Mouse (Mus musculus): Measurements from ENCODE around the gene Tcf7l2.

Tcf7l2 gene

DNA sequence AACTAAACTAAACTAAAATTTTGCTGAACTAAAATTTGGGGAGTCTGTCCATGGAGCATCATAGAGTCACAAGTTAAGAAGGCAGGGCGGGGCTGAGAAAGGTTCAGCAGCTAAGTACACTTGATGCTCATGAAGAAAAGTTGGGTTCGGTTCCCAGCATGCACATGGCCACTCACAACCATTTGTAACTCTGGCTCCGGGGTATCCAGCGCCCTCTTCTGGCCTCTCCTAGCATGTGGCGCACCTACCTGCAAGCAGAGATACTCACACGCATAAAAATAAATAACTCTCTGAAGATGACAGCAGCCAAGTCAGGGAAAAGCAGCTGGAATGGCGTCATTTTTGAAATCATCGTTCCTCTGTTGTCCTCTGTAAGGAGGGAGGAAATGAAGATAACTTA is 171.2 kb downstream of the Tcf7l2 start:
- no peak for DNase-seq (ENCODE audit: low read depth)

DNA sequence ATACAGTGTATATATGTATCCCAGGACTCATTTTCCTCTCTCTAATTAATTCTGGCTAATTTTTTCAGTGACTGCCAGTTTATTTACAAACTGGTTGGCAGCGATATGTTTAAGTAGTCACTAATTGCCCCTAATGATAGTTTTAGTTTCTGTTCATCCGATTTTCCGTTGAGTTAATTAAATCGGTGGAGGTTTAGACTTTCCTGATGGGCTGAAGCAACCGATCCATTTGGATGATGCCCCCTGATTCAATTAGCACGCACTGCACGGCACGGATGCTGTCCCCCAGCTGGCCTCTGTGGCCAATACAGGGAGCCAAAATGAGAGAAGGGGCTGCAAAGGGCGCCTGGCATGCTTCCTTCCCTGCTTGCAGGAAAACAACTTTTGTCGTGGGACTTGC is 172.0 kb downstream of the Tcf7l2 start:
- no peak for DNase-seq (ENCODE audit: low read depth)

DNA sequence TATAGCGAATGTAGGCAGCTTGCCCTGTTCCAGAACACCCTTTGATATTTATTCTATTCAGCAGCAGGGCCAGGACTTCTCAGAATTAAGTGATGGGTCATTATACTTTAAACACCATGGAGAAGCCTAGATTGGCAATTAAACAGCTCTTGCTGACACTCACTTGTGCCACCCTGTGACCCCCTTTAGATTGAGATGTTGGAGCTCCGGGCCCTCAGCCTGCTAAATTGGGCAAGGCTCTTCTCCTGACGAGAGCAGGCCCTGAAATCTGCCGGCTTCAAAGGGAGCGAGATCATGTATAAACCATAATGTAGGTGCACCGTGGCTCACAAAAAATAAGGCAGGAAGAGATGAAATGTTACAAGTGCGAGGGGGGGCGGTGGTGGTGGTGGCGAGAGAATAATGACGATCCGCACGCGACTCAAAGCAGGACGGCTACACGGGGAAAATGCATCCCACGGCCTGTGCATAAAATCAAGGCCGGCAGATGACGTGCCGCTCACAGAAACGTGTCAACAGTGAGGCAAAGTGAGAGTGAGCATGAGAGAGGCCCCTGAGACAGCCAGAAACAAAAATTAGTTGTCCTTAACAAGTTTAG is 173.1 kb downstream of the Tcf7l2 start:
- no peak for DNase-seq (ENCODE audit: low read depth)

- DNase-seq (ENCODE audit: low read depth) = no peak
Observed at GRCm38 (mm10) chr19:55915506-55915905, 173.9 kb downstream of the Tcf7l2 start.

- no peak for DNase-seq (ENCODE audit: low read depth)
Observed at GRCm38 (mm10) chr19:55916211-55916610, 174.6 kb downstream of the Tcf7l2 start.

- no peak for DNase-seq (ENCODE audit: low read depth)
Observed at GRCm38 (mm10) chr19:55923789-55924426, 182.3 kb downstream of the Tcf7l2 start.

DNA sequence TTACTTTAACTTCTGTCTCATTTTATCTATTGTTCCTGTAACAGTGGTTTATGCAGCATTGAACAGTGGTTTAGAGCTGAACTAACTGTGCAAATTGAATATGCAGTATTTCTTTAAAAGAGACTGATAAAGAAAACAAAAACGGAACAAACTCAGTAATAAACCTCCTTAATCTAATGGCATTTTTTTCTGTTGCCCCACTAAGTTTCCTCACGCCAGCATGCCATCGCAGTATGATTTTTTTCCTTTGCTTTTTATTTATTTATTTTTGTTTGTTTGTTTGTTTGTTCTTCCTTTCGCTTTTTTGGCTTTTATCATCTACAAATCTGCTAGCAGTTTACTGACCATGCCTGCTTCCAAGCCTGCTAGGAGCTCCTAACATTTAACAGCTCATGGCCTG is 183.2 kb downstream of the Tcf7l2 start:
- no peak for DNase-seq (ENCODE audit: low read depth)

DNA sequence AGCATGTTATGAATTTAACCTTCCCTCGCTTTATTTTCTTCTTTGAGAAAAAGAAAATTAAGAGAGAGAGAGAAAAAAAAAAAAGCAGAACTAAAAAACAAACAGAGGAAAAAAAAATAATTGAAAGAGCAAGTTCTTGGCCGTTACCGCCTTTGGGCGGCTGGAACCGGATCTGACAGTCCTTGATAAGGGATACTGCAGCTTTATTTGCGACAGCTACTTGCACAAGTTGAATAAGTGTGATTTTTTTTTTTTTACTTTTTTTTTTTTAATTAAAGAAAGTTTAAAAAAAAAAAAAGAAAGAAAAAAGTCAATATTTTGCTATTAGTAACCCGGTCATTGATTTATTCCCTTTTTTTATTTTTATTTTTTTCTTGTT is 183.8 kb downstream of the Tcf7l2 start:
- no peak for DNase-seq (ENCODE audit: low read depth)

GRCm38 (mm10) chr19:55925804-55926521 is 184.3 kb downstream of the Tcf7l2 start:
- DNase-seq (ENCODE audit: low read depth) = no peak

GRCm38 (mm10) chr19:55926858-55927673 is 185.4 kb downstream of the Tcf7l2 start:
- no peak for DNase-seq (ENCODE audit: low read depth)

GRCm38 (mm10) chr19:55927674-55928061 is 186.0 kb downstream of the Tcf7l2 start:
- DNase-seq (ENCODE audit: low read depth) = no peak

GRCm38 (mm10) chr19:55928674-55929073 is 187.1 kb downstream of the Tcf7l2 start:
- no peak for DNase-seq (ENCODE audit: low read depth)

DNA sequence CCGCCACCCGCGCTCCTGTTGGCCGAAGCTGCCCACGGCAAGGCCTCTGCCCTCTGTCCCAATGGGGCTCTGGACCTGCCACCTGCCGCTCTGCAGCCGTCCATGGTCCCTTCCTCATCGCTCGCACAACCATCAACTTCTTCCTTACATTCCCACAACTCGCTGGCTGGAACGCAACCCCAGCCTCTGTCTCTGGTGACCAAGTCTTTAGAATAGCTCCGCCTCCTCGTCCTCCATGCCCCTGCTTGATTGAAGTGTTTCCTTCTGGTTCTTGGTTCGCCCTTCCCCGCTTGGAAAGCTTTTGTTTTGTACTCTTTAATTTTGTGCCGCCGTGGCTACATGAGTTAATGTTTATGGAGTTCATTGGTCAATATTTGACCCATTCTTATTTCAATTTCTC is 190.0 kb downstream of the Tcf7l2 start:
- no peak for DNase-seq (ENCODE audit: low read depth)

GRCm38 (mm10) chr19:55933947-55934729 is 192.5 kb downstream of the Tcf7l2 start:
- no peak for DNase-seq (ENCODE audit: low read depth)

DNA sequence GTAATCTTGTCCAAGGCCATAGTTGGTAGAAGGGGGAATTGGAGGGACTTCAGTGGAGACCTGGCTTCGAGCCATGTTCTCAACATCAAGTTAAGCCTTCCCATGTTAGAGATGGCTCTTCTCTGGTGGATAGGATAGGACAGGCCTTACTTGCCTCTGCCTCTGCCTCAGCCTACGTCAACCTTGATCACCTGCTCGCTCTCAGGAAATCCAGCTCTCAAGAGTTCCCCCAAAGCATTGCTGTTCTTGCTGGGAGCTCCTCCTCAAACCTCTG is 193.0 kb downstream of the Tcf7l2 start:
- DNase-seq (ENCODE audit: low read depth) = no peak

- DNase-seq (ENCODE audit: low read depth) = no peak
Observed at GRCm38 (mm10) chr19:55937026-55937425, 195.4 kb downstream of the Tcf7l2 start.

GRCm38 (mm10) chr19:55938254-55939046 is 196.8 kb downstream of the Tcf7l2 start:
- no peak for DNase-seq (ENCODE audit: low read depth)

GRCm38 (mm10) chr19:55939090-55939489 is 197.5 kb downstream of the Tcf7l2 start:
- no peak for DNase-seq (ENCODE audit: low read depth)

GRCm38 (mm10) chr19:55939719-55940118 is 198.1 kb downstream of the Tcf7l2 start:
- no peak for DNase-seq (ENCODE audit: low read depth)

DNA sequence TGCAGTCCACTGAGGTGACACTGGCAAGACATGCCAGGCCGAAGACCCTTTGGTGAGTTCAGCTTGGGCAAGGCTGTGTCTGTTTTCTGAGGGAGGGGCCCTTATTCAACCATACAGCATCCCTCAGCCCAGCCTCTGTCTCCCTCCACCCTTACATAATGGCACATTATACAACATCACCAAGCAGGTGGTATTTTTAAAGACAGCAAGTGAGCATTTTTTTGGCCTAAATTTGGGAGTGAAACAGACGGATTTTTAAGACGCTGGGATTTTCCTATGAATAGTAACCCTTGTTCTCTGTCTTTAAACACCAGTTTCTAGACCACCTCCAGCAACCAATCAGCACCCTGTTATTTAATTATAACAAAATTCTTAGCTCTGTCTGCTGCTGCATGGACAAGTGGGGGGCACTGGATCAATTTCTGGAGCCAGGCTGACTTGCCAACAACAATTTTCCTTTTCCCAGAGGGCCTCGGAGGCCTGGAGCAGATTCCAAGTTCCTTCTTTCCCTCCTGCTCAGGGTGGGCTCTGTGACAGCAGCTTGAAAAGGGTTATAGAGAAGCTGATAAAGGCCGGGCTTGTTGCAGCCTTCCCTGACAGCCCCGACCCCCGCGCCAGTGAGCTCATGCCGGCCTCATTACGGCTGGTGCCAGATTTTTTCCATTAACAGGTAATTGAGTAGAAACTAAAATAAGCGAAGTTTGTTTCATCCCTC is 199.1 kb downstream of the Tcf7l2 start:
- no peak for DNase-seq (ENCODE audit: low read depth)
